Mouse (Mus musculus) lung, adult 10 weeks (tissue): ENCODE measurements around the gene Cldn14. TPM values are rescaled to one million over a fixed set of nuclear protein-coding genes. Genes with fewer than 3 reads are reported as not detected.

ENCODE experiments used
- polyA plus RNA-seq: library from polyadenylated mRNA; stranded (reverse); fragments of 350-450 nt; fragmentation: Illumina TruSeq; extraction: RNeasy Lipid Tissue Mini Kit (QIAGEN cat#74804); gene quantifications from one replicate; pipeline ENCODE4 v1.2.3, GENCODE M21; 2014; ENCODE audit warnings: low read depth, low replicate concordance; ENCODE audit not compliant: insufficient read depth

Cldn14 gene
- not detected for polyA plus RNA-seq

DNA sequence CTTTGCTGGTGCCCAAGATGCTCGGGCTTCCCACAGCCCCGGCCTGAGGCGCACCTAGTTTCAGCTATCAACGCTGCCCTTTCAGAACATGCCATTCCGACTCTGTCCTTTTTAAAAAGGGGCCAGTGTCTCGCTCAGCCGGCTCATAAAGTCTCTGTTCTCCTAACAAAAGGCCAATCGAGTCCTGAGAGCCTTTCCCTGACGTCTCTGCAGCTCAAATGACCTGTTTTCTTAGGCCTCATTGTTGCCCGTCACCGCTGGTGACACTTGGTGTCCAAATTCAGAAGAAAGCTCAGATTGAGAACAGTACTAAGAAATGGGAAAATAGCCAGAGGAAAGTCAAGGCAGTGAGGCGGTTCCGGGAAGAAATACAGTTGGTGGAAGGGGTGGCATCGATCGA, at the start of gene Cldn14:
Cldn14 (minus strand) TSS at position 101 of the 400 bp plus-strand sequence.

DNA sequence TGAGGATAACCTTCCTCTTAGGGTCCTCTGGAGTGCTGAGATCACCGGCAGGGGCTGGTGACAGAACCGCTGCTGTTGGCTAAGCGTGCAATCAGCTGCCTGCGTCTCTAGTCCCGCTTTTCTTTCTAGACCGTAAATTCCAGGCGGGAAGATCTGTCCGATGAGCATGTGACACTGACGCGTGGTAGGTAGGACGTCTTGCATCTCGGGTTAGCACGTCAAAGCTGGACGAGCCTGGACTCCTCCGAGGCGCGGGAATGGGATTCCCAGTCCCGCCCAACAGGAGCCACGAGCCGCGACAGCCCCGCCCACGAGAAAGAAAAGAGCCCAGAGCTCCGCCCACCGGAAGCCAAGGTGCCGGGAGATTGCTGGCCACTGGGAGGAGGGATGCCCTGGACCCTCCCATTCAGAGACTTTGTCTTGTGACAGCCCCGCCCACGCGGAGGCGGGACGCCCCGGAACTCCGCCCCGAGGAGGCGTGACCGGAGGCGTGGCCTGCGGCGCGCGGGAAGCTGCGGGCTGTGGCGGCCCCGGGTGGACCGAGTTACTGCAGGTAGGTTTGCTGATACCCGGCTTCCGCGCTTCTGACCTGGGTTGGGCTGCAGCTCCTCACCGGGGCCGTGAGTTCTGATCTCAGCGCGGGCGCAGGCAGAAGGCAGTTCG, 125.1 kb downstream of the Cldn14 start, which contains the start of gene Chaf1b:
Chaf1b (plus strand) TSS at position 479 of the 663 bp plus-strand sequence.

Other genes with a start within 250 kb of the Cldn14 start
- gene Morc3, start 176.7 kb downstream of the Cldn14 start, polyA plus RNA-seq, result 11.5 TPM
- 2.1 TPM for gene Chaf1b, start 124.9 kb downstream of the Cldn14 start, polyA plus RNA-seq
- gene Sim2, start 76.1 kb upstream of the Cldn14 start, polyA plus RNA-seq, result not detected